Comparison of ENCODE assay signal across 21 mouse cellular contexts in the genomic region with DNA sequence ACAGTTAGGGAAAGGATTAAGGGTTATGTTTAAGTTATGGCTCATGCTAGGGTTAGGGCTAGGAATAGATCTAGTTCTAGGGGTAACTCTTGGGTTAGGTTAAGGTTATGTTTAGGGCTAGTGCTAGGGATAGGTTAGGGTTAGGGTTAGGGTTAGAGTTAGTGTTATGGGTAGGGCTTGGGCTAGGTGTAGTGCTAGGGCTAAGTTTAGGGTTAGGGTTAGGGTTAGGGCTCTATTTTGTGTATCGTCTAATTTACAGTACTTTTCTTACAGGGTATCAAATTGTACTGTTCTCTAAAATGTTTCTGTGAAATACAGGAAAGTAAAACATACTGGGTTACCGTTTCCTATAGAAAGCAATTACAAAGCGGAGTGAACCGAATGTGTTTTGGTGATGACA.
DNase-seq lines count a peak whose midpoint lies in the region; ATAC-seq and TF ChIP-seq lines count a peak whose summit lies in the region.
"Had no signal": no experiment of that assay in that cellular context is flagged by ENCODE, and none has a peak within 500 bp of the region (broad histone marks: within the 10 kb centered on the region; RNA-seq: fewer than 3 reads in every experiment).

No protein-coding gene starts in this region.

- H3K9me3 ChIP-seq in intestine, embryonic 14.5 days (ENCODE audit: control insufficient read depth, low read length) = no peaks in the 10 kb centered on the region
- H3K9me3 ChIP-seq in intestine, embryonic 15.5 days = no peaks in the 10 kb centered on the region
- no peaks in the 10 kb centered on the region for H3K9me3 ChIP-seq in kidney, postnatal 0 days (replicated peaks; ENCODE audit: low read length)
- H3K9me3 ChIP-seq in limb, embryonic 11.5 days (ENCODE audit: control insufficient read depth, low read length) = no peaks in the 10 kb centered on the region
- no peaks in the 10 kb centered on the region for H3K9me3 ChIP-seq in limb, embryonic 10.5 days (replicated peaks)
- H3K9me3 ChIP-seq in liver, embryonic 11.5 days (ENCODE audit: control insufficient read depth, low read length) = no peaks in the 10 kb centered on the region
- H3K9me3 ChIP-seq in liver, postnatal 0 days (ENCODE audit: low read length) = no peaks in the 10 kb centered on the region
- H3K9me3 ChIP-seq: G1E had no signal

- TF ChIP-seq EP300 in liver, postnatal 0 days (IDR thresholded peaks at IDR 0.05; ENCODE audit: low read depth) = no peak

- no peaks in the 10 kb centered on the region for H3K36me3 ChIP-seq in intestine, embryonic 14.5 days (ENCODE audit: control insufficient read depth, insufficient read depth, low read length)
- H3K36me3 ChIP-seq in intestine, embryonic 15.5 days = no peaks in the 10 kb centered on the region
- no peaks in the 10 kb centered on the region for H3K36me3 ChIP-seq in kidney, postnatal 0 days (ENCODE audit: insufficient read depth, low read length)
- H3K36me3 ChIP-seq in limb, embryonic 11.5 days (ENCODE audit: control insufficient read depth, insufficient read depth, low read length) = no peaks in the 10 kb centered on the region
- H3K36me3 ChIP-seq in limb, embryonic 10.5 days = no peaks in the 10 kb centered on the region
- no peaks in the 10 kb centered on the region for H3K36me3 ChIP-seq in liver, embryonic 11.5 days (ENCODE audit: control insufficient read depth, insufficient read depth, low read length)
- H3K36me3 ChIP-seq in liver, postnatal 0 days (replicated peaks; ENCODE audit: insufficient read depth, low read length) = no peaks in the 10 kb centered on the region
- H3K36me3 ChIP-seq: G1E had no signal

- no peak for TF ChIP-seq CTCF in kidney, postnatal 0 days (IDR thresholded peaks at IDR 0.05; ENCODE audit: low read depth)
- no peak for TF ChIP-seq CTCF in liver, postnatal 0 days (IDR thresholded peaks at IDR 0.05; ENCODE audit: low read depth)

- DNase-seq in intestine, embryonic 14.5 days (ENCODE audit: low spot score) = peak; percentile 65
- peak; percentile 3 for DNase-seq in kidney, postnatal 0 days (ENCODE audit: low spot score)
- no peak for DNase-seq in kidney, adult 18-20 months
- DNase-seq in limb, embryonic 11.5 days (ENCODE audit: low spot score) = peak; percentile 42
- DNase-seq in limb, embryonic 10.5 days (ENCODE audit: low spot score) = no peak
- DNase-seq in liver, embryonic 11.5 days (ENCODE audit: low spot score) = peak; percentile 60
- no peak for DNase-seq in liver, postnatal 0 days
- DNase-seq: adrenal gland, adult 2 months; adrenal gland, adult 8-10 months; adrenal gland, postnatal 10 days; adrenal gland, postnatal 14 days; adrenal gland, postnatal 25 days; adrenal gland, postnatal 36 days; B cell, adult 2 months; cerebellum, adult 11 months; cerebellum, adult 11-12 months had no signal

- no peaks in the 10 kb centered on the region for H3K4me1 ChIP-seq in intestine, embryonic 14.5 days (replicated peaks; ENCODE audit: control insufficient read depth, insufficient read depth, low read length)
- H3K4me1 ChIP-seq in intestine, embryonic 15.5 days (replicated peaks) = no peaks in the 10 kb centered on the region
- H3K4me1 ChIP-seq in kidney, postnatal 0 days (replicated peaks; ENCODE audit: insufficient read depth, low read length) = no peaks in the 10 kb centered on the region
- H3K4me1 ChIP-seq in limb, embryonic 11.5 days (ENCODE audit: control insufficient read depth, insufficient read depth, low read length) = no peaks in the 10 kb centered on the region
- H3K4me1 ChIP-seq in limb, embryonic 10.5 days = no peaks in the 10 kb centered on the region
- no peaks in the 10 kb centered on the region for H3K4me1 ChIP-seq in liver, embryonic 11.5 days (replicated peaks; ENCODE audit: control insufficient read depth, insufficient read depth, low read length)
- no peaks in the 10 kb centered on the region for H3K4me1 ChIP-seq in liver, postnatal 0 days (ENCODE audit: insufficient read depth)

- H3K4me3 ChIP-seq in intestine, embryonic 14.5 days (ENCODE audit: low read depth, low read length) = no peak overlapping the region
- H3K4me3 ChIP-seq in intestine, embryonic 15.5 days (replicated peaks) = no peak overlapping the region
- no peak overlapping the region for H3K4me3 ChIP-seq in kidney, postnatal 0 days (replicated peaks; ENCODE audit: low read depth, low read length)
- H3K4me3 ChIP-seq in limb, embryonic 11.5 days (ENCODE audit: low read depth, low read length) = no peak overlapping the region
- no peak overlapping the region for H3K4me3 ChIP-seq in limb, embryonic 10.5 days
- no peak overlapping the region for H3K4me3 ChIP-seq in liver, embryonic 11.5 days (ENCODE audit: low read depth, low read length)
- H3K4me3 ChIP-seq in liver, postnatal 0 days (ENCODE audit: low read depth, low read length) = no peak overlapping the region

- ATAC-seq in intestine, embryonic 14.5 days (replicated peaks; ENCODE audit: low FRiP score, low TSS enrichment, low read depth) = no peak
- no peak for ATAC-seq in intestine, embryonic 15.5 days
- ATAC-seq in kidney, postnatal 0 days (replicated peaks; ENCODE audit: low FRiP score, low read depth) = no peak
- no peak for ATAC-seq in limb, embryonic 11.5 days (ENCODE audit: insufficient number of reproducible peaks, low FRiP score, low TSS enrichment, low read depth)
- no peak for ATAC-seq in liver, embryonic 11.5 days (replicated peaks; ENCODE audit: low FRiP score)
- ATAC-seq in liver, postnatal 0 days = no peak
- ATAC-seq: activated CD4-positive, CD25-positive, alpha-beta regulatory T cell, adult 4 months; CD4-positive, CD25-positive, alpha-beta regulatory T cell, adult 4 months; Patski had no signal

- 94% methylated on average over 4 of the region's 4 CpGs for WGBS in intestine, embryonic 14.5 days
- 94% methylated on average over 4 of the region's 4 CpGs for WGBS in intestine, embryonic 15.5 days
- WGBS in kidney, postnatal 0 days = 94% methylated on average over 4 of the region's 4 CpGs
- WGBS in limb, embryonic 11.5 days = 96% methylated on average over 4 of the region's 4 CpGs
- WGBS in limb, embryonic 10.5 days = 92% methylated on average over 4 of the region's 4 CpGs
- 83% methylated on average over 4 of the region's 4 CpGs for WGBS in liver, embryonic 11.5 days
- 86% methylated on average over 4 of the region's 4 CpGs for WGBS in liver, postnatal 0 days (ENCODE audit: insufficient replicate concordance)

- no peaks in the 10 kb centered on the region for H3K27me3 ChIP-seq in intestine, embryonic 14.5 days (replicated peaks; ENCODE audit: control insufficient read depth, insufficient read depth, low read length)
- H3K27me3 ChIP-seq in intestine, embryonic 15.5 days (replicated peaks) = no peaks in the 10 kb centered on the region
- no peaks in the 10 kb centered on the region for H3K27me3 ChIP-seq in kidney, postnatal 0 days (ENCODE audit: insufficient read depth, low read length)
- no peaks in the 10 kb centered on the region for H3K27me3 ChIP-seq in limb, embryonic 11.5 days (ENCODE audit: control insufficient read depth, insufficient read depth, low read length)
- no peaks in the 10 kb centered on the region for H3K27me3 ChIP-seq in limb, embryonic 10.5 days (ENCODE audit: low read depth, poor library complexity, severe bottlenecking)
- no peaks in the 10 kb centered on the region for H3K27me3 ChIP-seq in liver, embryonic 11.5 days (replicated peaks; ENCODE audit: control insufficient read depth, insufficient read depth, low read length)
- no peaks in the 10 kb centered on the region for H3K27me3 ChIP-seq in liver, postnatal 0 days (ENCODE audit: insufficient read depth, low read length)

- H3K27ac ChIP-seq in intestine, embryonic 14.5 days (ENCODE audit: low read depth) = no peak overlapping the region
- H3K27ac ChIP-seq in intestine, embryonic 15.5 days = no peak overlapping the region
- no peak overlapping the region for H3K27ac ChIP-seq in kidney, postnatal 0 days
- H3K27ac ChIP-seq in limb, embryonic 11.5 days (replicated peaks; ENCODE audit: low read depth, low read length) = no peak overlapping the region
- H3K27ac ChIP-seq in limb, embryonic 10.5 days = no peak overlapping the region
- H3K27ac ChIP-seq in liver, embryonic 11.5 days (ENCODE audit: low read depth, low read length) = no peak overlapping the region
- no peak overlapping the region for H3K27ac ChIP-seq in liver, postnatal 0 days (ENCODE audit: low read depth)

- H3K4me2 ChIP-seq in intestine, embryonic 14.5 days (ENCODE audit: low read length) = no peak overlapping the region
- no peak overlapping the region for H3K4me2 ChIP-seq in intestine, embryonic 15.5 days (replicated peaks)
- no peak overlapping the region for H3K4me2 ChIP-seq in kidney, postnatal 0 days (ENCODE audit: low read length)
- no peak overlapping the region for H3K4me2 ChIP-seq in limb, embryonic 11.5 days (ENCODE audit: low read depth, severe bottlenecking)
- no peak overlapping the region for H3K4me2 ChIP-seq in liver, embryonic 11.5 days
- H3K4me2 ChIP-seq in liver, postnatal 0 days (ENCODE audit: low read depth, low read length) = no peak overlapping the region

- no peak overlapping the region for H3K9ac ChIP-seq in intestine, embryonic 14.5 days (ENCODE audit: low read length)
- H3K9ac ChIP-seq in intestine, embryonic 15.5 days = no peak overlapping the region
- no peak overlapping the region for H3K9ac ChIP-seq in kidney, postnatal 0 days (ENCODE audit: low read depth, low read length)
- no peak overlapping the region for H3K9ac ChIP-seq in limb, embryonic 11.5 days (ENCODE audit: low read length)
- H3K9ac ChIP-seq in liver, embryonic 11.5 days (ENCODE audit: low read depth, low read length) = no peak overlapping the region
- no peak overlapping the region for H3K9ac ChIP-seq in liver, postnatal 0 days (replicated peaks)

Comparison
In these comparisons a context has a peak if more than half of its experiments do, and no peak if none do; other contexts are left out.
1. DNase-seq: peak in intestine, embryonic 14.5 days (single experiment), kidney, postnatal 0 days (single experiment), limb, embryonic 11.5 days (single experiment) and liver, embryonic 11.5 days (single experiment); none in kidney, adult 18-20 months (single experiment), limb, embryonic 10.5 days (single experiment) and liver, postnatal 0 days (single experiment).